Mouse (Mus musculus): ENCODE measurements at regions not wholly inside any gene's neighbourhood (a gene's known extent, or its start where the extent isn't known, plus 50 kb on each side); places are given as distances from the start of the nearest gene placed in this dataset.

DNA sequence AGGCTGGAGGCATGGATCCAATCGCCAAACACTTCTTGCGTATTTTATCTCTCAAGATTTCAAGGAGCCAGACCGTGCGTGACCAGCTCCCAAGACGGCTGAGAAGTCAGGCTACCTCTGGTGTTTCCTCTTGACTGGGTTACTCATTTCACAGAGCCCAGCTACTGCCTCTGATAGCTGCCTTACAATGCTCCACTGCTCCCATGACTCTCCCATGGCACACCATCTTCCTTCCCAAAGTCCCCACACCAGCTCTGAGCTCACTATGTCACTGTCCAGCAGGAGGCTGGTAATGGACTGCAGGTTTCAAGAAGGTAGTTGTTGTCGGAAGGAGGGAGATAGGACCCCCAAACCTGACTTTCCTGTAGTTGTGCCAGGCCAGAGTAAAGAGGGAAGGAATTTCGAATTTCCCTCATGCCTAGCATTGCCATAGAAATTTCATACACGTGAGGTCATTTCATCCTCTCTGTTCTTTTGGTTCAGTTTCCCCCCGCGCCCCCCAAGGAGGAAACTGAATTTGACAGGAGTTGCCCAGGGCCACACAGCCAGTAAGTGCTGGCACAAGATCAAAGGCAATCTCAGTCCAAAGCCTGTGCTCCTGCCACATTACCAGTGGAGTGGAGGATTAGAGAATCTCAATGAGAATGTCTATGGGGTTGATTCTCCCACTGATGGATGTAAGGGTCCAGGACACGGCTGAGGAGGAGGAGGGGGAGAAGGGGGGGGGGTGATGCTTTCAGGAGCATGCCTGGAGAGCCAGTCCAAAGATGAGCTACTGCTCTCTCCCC, 155.3 kb upstream of the Mocs1 start:
- intact Hi-C loops (cut with DNase I; ENCODE audit: low total_unique reads) = no loop called here
- DNase-seq = no peak

GRCm38 (mm10) chr17:49274936-49275335, 153.2 kb upstream of the Mocs1 start:
- intact Hi-C loops (cut with DNase I; ENCODE audit: low total_unique reads) = no loop called here
- DNase-seq = no peak

DNA sequence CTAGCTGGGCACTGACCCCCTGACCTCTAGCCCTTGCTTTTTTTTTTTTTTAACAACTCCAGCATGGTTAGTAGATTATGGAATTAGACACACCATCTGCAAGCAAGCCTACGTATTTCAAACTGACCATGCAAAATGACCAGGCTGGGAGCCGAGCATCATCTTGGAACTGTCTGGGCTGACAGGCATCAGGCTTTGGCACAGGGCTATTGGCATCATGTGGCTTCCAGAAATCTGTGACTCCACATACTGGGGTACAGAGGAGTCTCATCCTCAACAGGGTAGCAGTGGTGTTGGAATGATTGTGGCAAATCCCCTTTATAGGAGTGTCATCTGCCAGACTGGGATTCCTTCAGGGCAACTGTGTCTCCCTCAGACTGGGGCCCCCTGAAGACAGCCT, 152.7 kb upstream of the Mocs1 start:
- intact Hi-C loops (cut with DNase I; ENCODE audit: low total_unique reads) = no loop called here
- DNase-seq = no peak

DNA sequence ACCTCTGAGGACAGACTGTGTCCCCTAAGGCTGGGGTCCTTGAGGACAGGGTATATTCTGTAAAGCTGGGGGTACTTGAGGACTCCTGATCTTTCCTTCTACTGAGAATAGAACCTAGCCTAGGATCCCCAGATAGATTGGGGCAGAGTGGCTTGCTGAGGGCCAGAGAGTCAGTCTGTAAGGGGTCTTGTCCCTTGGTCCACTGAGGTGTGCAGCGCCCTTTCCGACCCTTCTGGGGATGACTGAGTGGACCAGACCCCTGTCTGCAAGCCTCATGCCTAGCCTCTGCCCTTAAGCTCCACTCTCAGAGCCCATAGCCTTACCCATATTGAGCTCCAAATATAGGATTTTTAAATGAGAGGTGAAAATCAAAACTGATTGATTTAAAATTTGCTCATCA, 152.2 kb upstream of the Mocs1 start:
- no peak for DNase-seq
- intact Hi-C loops (cut with DNase I; ENCODE audit: low total_unique reads) = no loop called here

DNA sequence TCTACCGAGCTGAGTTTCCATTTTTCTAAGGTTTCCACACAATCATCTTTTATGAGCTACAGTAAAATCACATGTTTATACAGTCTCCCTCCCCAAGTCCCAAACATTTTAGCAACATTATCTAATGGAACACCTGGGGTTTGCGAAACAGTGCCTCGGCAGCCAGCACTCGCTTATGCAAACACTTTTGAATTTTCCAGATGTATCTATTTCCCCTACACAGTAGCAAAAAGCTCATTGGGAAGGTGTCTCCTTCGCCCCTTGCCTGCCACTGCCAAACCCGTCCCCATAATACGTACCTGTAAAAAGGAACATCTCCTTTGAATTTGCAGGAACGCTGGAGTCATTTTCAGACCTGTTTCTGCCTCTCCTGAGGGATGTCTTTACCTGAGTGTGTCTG, 149.6 kb upstream of the Mocs1 start:
- no peak for DNase-seq
- intact Hi-C loops (cut with DNase I; ENCODE audit: low total_unique reads) = no loop called here

GRCm38 (mm10) chr17:49278973-49279727, 149.0 kb upstream of the Mocs1 start:
- DNase-seq = peak; percentile 7
- intact Hi-C loops (cut with DNase I; ENCODE audit: low total_unique reads) = no loop called here

DNA sequence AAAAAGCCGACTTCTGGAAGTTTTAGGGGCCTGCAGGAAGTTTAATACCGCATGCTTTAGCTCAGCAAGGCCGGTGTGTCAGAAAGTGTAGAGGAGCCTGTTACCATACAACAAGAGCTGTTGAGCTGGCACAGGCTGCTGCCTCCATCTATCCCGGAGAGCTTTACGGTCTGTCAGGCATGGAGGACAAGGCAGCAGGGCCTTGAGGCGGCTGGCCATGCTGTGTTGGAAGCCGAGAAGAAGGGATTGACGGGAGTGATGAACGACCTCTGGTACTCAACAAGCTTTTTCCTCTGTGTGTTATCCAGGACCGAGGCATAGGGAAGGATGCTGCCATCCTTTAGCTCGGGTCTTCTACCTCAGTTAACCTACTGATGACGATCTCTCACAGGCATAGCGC, 146.8 kb upstream of the Mocs1 start:
- intact Hi-C loops (cut with DNase I; ENCODE audit: low total_unique reads) = no loop called here
- no peak for DNase-seq

DNA sequence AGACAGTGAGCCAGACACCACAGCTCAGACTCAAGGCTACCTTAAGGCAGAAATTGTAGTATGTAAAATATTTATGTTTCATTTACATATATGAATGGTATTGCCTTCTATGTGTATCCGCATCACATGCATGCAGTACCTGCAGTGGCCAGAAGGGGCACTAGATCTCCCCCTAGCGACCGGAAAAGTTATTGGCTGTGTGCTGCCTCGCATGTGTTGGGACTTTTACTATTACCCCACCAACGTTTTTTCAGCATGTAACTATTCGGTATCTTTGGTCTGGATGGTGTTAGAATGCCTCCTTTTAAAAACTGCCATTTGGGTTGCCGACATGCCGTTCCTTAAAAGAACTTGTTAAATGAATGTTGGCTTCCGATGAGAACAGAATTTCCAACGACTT, 145.7 kb upstream of the Mocs1 start:
- intact Hi-C loops (cut with DNase I; ENCODE audit: low total_unique reads) = no loop called here
- no peak for DNase-seq

DNA sequence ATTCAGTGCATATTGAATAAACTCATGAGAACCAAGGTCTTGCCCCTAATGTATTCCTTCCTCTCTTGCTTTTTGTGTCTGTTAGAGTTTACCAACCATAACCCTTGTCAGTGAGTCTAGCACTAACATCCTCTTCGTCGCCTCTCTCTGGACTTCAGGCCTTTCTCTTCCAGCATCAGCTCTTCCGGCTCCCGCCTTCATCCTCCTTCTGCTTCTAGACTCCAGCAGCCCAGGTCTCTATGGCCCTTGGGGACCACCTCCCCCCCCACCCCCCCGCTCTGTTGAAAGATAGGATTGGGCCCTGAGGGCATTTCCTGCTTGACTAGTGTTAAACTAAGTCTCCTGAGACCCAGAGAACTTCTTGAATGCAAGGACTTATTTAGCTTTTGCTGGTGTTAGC, 144.7 kb upstream of the Mocs1 start:
- DNase-seq = no peak
- intact Hi-C loops (cut with DNase I; ENCODE audit: low total_unique reads) = no loop called here

- DNase-seq = no peak
These were observed 136.5 kb upstream of the Mocs1 start for GRCm38 (mm10) chr17:49291636-49292035.

GRCm38 (mm10) chr17:49304461-49304860, 123.7 kb upstream of the Mocs1 start:
- intact Hi-C loops (cut with DNase I; ENCODE audit: low total_unique reads) = no loop called here
- DNase-seq = no peak

More at GRCm38 (mm10) chr17:49291636-49292035, 136.5 kb upstream of the Mocs1 start:
- intact Hi-C loops (cut with DNase I; ENCODE audit: low total_unique reads) = no loop called here

- intact Hi-C loops (cut with DNase I; ENCODE audit: low total_unique reads) = no loop called here
- no peak for DNase-seq
These were observed 123.0 kb upstream of the Mocs1 start for GRCm38 (mm10) chr17:49305116-49305515.

- intact Hi-C loops (cut with DNase I; ENCODE audit: low total_unique reads) = no loop called here
- peak; percentile 26 for DNase-seq
These were observed 119.1 kb upstream of the Mocs1 start for GRCm38 (mm10) chr17:49309079-49309478.

DNA sequence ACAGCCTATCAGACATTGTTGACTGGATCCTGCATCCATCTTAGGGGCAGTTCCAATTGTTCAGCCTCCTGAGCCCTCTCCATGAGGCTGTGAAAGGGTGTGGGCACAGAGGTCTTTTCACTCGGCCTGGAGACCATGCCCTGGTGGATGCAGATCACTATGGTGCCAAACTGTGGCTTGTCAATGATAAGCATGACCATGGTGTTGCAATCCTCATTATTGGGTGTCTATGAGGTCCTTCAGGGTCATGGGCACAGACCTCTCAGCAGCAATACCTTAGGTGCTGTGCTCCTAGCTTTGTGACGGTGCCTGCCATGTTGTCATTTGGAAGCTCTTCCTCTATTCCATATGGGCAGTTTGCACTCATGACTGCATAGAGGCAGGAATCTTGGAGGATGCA, 114.0 kb upstream of the Mocs1 start:
- intact Hi-C loops (cut with DNase I; ENCODE audit: low total_unique reads) = no loop called here

DNA sequence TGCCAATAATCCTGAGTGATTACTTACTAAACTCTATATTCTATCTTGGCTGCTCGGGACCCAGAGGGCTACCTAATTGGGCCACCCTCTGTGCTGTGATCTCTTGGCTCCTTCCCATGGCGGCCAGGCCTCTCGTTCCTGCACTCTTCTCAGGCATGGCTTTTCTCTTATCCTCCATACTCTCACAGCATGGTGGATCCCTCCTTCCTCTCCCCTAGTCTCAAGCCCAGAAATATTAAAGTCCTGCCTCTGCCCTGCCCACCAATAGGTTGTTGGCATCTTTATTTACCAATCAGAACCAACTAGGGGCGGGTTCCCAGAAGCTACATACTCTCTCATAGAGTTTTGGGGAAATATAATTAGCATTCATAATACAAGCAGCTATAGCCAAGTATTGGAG, 100.6 kb upstream of the Mocs1 start:
- no peak for DNase-seq
- intact Hi-C loops (cut with DNase I; ENCODE audit: low total_unique reads) = no loop called here

More for the DNA sequence above, 114.0 kb upstream of the Mocs1 start:
- no peak for DNase-seq

DNA sequence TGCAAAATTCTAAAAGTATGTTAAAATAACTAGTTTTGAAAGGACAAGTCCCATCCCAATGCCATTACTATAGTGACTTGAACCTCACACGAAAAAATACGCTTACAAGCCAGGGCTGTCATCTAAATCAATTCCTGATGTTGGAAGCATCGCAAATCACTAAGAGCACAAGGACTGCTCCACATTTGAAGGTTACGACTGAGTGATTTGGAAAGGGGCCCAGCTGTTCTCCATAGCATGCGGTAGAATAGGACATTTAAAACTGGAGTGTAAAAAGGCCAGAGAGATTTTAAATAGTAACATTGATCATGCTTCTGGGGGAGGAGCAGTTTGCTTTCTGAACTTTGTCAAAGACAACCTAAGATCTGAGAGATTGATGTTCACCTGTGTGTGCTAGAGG, 92.8 kb upstream of the Mocs1 start:
- intact Hi-C loops (cut with DNase I; ENCODE audit: low total_unique reads) = no loop called here
- no peak for DNase-seq

GRCm38 (mm10) chr17:49337881-49338280, 90.3 kb upstream of the Mocs1 start:
- DNase-seq = no peak
- intact Hi-C loops (cut with DNase I; ENCODE audit: low total_unique reads) = no loop called here

GRCm38 (mm10) chr17:49342636-49343035, 85.5 kb upstream of the Mocs1 start:
- intact Hi-C loops (cut with DNase I; ENCODE audit: low total_unique reads) = no loop called here
- no peak for DNase-seq

- no peak for DNase-seq
- intact Hi-C loops (cut with DNase I; ENCODE audit: low total_unique reads) = no loop called here
These were observed 81.5 kb upstream of the Mocs1 start for GRCm38 (mm10) chr17:49346701-49347100.

- intact Hi-C loops (cut with DNase I; ENCODE audit: low total_unique reads) = no loop called here
- DNase-seq = no peak
These were observed 78.8 kb upstream of the Mocs1 start for GRCm38 (mm10) chr17:49349328-49349727.

DNA sequence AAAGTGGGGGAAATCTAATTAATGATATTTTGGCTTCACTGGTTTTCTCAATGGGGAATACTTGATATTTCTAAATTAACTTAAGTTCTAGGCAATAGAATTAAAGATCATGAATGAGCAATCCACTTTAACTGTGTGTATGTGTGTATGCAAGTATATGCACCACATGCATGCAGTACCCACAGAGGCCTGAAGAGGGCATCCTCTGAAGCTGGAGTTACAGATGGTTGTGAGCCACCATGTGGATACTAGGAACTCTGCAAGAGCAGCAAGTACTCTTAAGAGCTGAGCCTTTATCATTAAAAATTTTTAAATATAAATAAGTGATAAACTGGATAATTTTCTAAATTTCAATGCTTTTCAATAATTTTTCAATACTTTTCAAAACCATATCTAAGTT, 69.0 kb upstream of the Mocs1 start:
- intact Hi-C loops (cut with DNase I; ENCODE audit: low total_unique reads) = no loop called here
- no peak for DNase-seq
